ENCODE assay signal across 8 mouse cellular contexts in the genomic region with DNA sequence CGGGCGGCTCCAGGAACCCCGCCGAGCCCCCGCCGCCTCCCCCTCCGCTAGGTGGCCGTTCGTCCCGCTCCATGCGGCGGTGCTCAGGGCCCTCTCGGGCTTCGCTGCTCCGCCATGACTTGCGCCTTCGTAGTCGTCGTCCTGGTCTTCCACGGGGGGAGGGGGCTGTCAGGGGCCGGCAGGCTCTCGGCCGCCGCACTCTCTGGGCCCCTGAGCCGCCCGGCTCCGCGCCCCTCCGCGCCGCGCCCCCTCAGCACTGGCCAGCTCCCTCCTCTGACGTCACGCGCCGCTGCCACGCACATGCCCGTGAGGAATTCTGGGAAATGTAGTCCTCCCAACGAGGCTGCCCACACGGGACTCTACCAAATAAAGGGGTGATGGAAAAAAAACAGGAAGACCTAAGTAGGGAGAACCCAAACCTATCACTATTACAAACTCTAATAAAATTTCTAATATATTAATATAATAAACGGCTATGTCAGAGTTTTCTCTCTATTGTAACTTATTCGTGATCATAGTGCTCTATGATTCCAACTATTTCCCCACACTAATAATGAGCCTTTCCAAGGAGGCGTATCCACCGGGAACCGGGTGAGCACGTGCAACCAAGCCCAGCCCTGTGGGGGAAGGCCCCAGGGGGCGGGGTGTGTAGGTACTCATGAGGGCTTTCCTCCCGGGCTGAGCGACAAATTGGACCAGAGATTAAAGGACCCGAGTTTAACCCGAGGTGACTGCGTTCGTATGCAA. TPM values are rescaled to one million over a fixed set of nuclear protein-coding genes. Genes with fewer than 3 reads are reported as not detected.
DNase-seq lines count a peak whose midpoint lies in the region; ATAC-seq and TF ChIP-seq lines count a peak whose summit lies in the region.

No protein-coding gene starts in this region.

- peak overlapping the region; percentile 83 for H3K4me3 ChIP-seq in forebrain, embryonic 14.5 days (ENCODE audit: low read depth, low read length)
- peak overlapping the region; percentile 91 for H3K4me3 ChIP-seq in lung, adult 2 months (replicated peaks; ENCODE audit: extremely low read depth, low read depth, low read length)

- no peaks in the 10 kb centered on the region for H3K9me3 ChIP-seq in forebrain, embryonic 14.5 days (replicated peaks; ENCODE audit: control insufficient read depth, low read length)

- peak; percentile 96 for ATAC-seq in forebrain, embryonic 14.5 days
- ATAC-seq in neutrophil, adult 5-6 weeks (ENCODE audit: extremely low read depth, insufficient number of reproducible peaks, low FRiP score, poor library complexity, severe bottlenecking): peak; percentile 93

- peaks cover 21% of the 10 kb centered on the region for H3K27me3 ChIP-seq in forebrain, embryonic 14.5 days (replicated peaks; ENCODE audit: control insufficient read depth, insufficient read depth, low read length)

- DNase-seq in ES-CJ7 (ENCODE audit: low read depth, low spot score): peak; percentile 97
- peak; percentile 89 for DNase-seq in cerebellum, adult 11 months
- DNase-seq in forebrain, embryonic 14.5 days (ENCODE audit: low spot score): peak; percentile 98
- peak; percentile 86 for DNase-seq in heart, postnatal 25 days (ENCODE audit: low spot score)
- DNase-seq in layer of hippocampus, adult 18-20 months (ENCODE audit: low spot score in 2 of 2): peak; percentile 89 to 97
- DNase-seq in lung, adult 2 months: peak; percentile 93
- DNase-seq in thymus, adult 18-20 months: peak; percentile 85 to 91

- peaks cover 10% of the 10 kb centered on the region for H3K4me1 ChIP-seq in forebrain, embryonic 14.5 days (ENCODE audit: control insufficient read depth, insufficient read depth, low read length)
- H3K4me1 ChIP-seq in lung, adult 2 months (ENCODE audit: control insufficient read depth, insufficient read depth, low read length): no peaks in the 10 kb centered on the region; the same call in none of the 2 replicates

- H3K27ac ChIP-seq in forebrain, embryonic 14.5 days (ENCODE audit: low read depth, low read length): no peak overlapping the region

- intact Hi-C loops in heart, postnatal 25 days (cut with DNase I): no loop called here

- H3K36me3 ChIP-seq in forebrain, embryonic 14.5 days (ENCODE audit: control insufficient read depth, insufficient read depth, low read length): no peaks in the 10 kb centered on the region

- peak overlapping the region; percentile 70 for H3K9ac ChIP-seq in forebrain, embryonic 14.5 days (ENCODE audit: low read length)

- no peak for TF ChIP-seq CTCF in lung, adult 2 months (IDR thresholded peaks at IDR 0.05; ENCODE audit: insufficient read depth, low read length)

- no peak; the same call in 1 of the 2 replicates for TF ChIP-seq POLR2A in lung, adult 2 months (IDR thresholded peaks at IDR 0.05; ENCODE audit: borderline replicate concordance, extremely low read depth, low read depth, low read length)

- H3K4me2 ChIP-seq in forebrain, embryonic 14.5 days (ENCODE audit: low read length): peak overlapping the region; percentile 83

- WGBS in forebrain, embryonic 14.5 days: under 1% methylated on average over 40 of the region's 53 CpGs
- WGBS in lung, adult 2 months: 0% methylated on average over 52 of the region's 53 CpGs

RNA-seq across cellular contexts. Expression of a gene that starts 1.2 kb away (rescaled TPM):
- 0.67 and 0.95 TPM in 2 replicates for polyA plus RNA-seq in forebrain, embryonic 14.5 days (2014; fragmentation: Nextera tagmentation; extraction: Ambion mirVana)
- total RNA-seq in heart, postnatal 25 days (2021): 1 to 10 TPM; 1.1 TPM
- 1 to 10 TPM; 7.2 to 8.5 TPM for total RNA-seq in layer of hippocampus, adult 18-20 months (2021)
- 3.3 and 6.5 TPM in 2 replicates for polyA plus RNA-seq in lung, adult 2 months (2012; rRNA removed)
- 1.4 and 1.6 TPM in 2 replicates for total RNA-seq in neutrophil, adult 5-6 weeks (2017)

RNA-seq across cellular contexts. Expression of a gene that starts 5.5 kb away (rescaled TPM):
- 1.9 and 2.5 TPM in 2 replicates for polyA plus RNA-seq in forebrain, embryonic 14.5 days (2014; fragmentation: Nextera tagmentation; extraction: Ambion mirVana)
- total RNA-seq in heart, postnatal 25 days (2021): 1 to 10 TPM; 5.2 to 6.3 TPM
- 1 to 10 TPM; 1.2 to 1.3 TPM for total RNA-seq in layer of hippocampus, adult 18-20 months (2021)
- 9.7 and 11.3 TPM in 2 replicates for polyA plus RNA-seq in lung, adult 2 months (2012; rRNA removed)
- total RNA-seq in neutrophil, adult 5-6 weeks (2017): not detected in 2 replicates
